Mouse (Mus musculus) E14TG2a.4 (cell line): ENCODE measurements at regions not wholly inside any gene's neighbourhood (a gene's known extent, or its start where the extent isn't known, plus 50 kb on each side); places are given as distances from the start of the nearest gene placed in this dataset.

Experiments
- H3K27me3 ChIP-seq: 2 replicates; pipeline ENCODE4 v1.6.1; 2014; ENCODE audit warnings: low read length, control low read depth; ENCODE audit not compliant: insufficient read depth
- H3K36me3 ChIP-seq: 2 replicates; pipeline ENCODE4 v1.6.1; 2014; ENCODE audit warnings: low read length, control low read depth; ENCODE audit not compliant: insufficient read depth
- H3K4me1 ChIP-seq: replicated peaks from 2 replicates; pipeline ENCODE4 v1.6.1; 2014; ENCODE audit warnings: low read depth, low read length, control low read depth
- H3K4me3 ChIP-seq: replicated peaks from 2 replicates; pipeline ENCODE4 v1.5.1; 2014; ENCODE audit warnings: mild to moderate bottlenecking, low read length
- H3K9me3 ChIP-seq: 2 replicates; pipeline ENCODE4 v1.6.1; 2014; ENCODE audit warnings: low read length, control low read depth
- CTCF ChIP-seq: conservative IDR thresholded peaks from 2 replicates; pipeline ENCODE4 v1.5.1; 2014; ENCODE audit warnings: low read length
- NANOG ChIP-seq: IDR thresholded peaks from 2 replicates; pipeline ENCODE4 v1.6.1; 2014; ENCODE audit warnings: borderline replicate concordance, low read length, mixed read lengths
- POU5F1 ChIP-seq: IDR thresholded peaks from 2 replicates; pipeline ENCODE4 v1.6.1; 2014; ENCODE audit warnings: low read length, borderline replicate concordance

GRCm38 (mm10) chr10:45972240-45972639 is 394.6 kb downstream of the Hace1 start:
- TF ChIP-seq CTCF (no peak), POU5F1 (no peak), NANOG (no peak)
- no peaks in the 10 kb centered on the region for H3K4me1 ChIP-seq
- no peaks in the 10 kb centered on the region for H3K36me3 ChIP-seq
- H3K9me3 ChIP-seq: no peaks in the 10 kb centered on the region
- no peaks in the 10 kb centered on the region for H3K27me3 ChIP-seq
- no peak overlapping the region for H3K4me3 ChIP-seq

GRCm38 (mm10) chr10:45982731-45983274 is 405.2 kb downstream of the Hace1 start:
- no peak overlapping the region for H3K4me3 ChIP-seq
- H3K9me3 ChIP-seq: no peaks in the 10 kb centered on the region
- H3K27me3 ChIP-seq: no peaks in the 10 kb centered on the region
- TF ChIP-seq POU5F1: no peak
- TF ChIP-seq NANOG: no peak
- no peak for TF ChIP-seq CTCF
- H3K36me3 ChIP-seq: no peaks in the 10 kb centered on the region
- H3K4me1 ChIP-seq: no peaks in the 10 kb centered on the region

- TF ChIP-seq CTCF: no peak
- TF ChIP-seq POU5F1: no peak
- Histone ChIP-seq H3K27me3 (no peaks in the 10 kb centered on the region), H3K9me3 (no peaks in the 10 kb centered on the region), H3K4me1 (no peaks in the 10 kb centered on the region), H3K4me3 (no peak overlapping the region), H3K36me3 (no peaks in the 10 kb centered on the region)
Measured at GRCm38 (mm10) chr10:45983671-45984335, 406.2 kb downstream of the Hace1 start.

- TF ChIP-seq POU5F1: no peak
- TF ChIP-seq CTCF: no peak
- no peak for TF ChIP-seq NANOG
- Histone ChIP-seq H3K36me3 (no peaks in the 10 kb centered on the region), H3K9me3 (no peaks in the 10 kb centered on the region), H3K27me3 (no peaks in the 10 kb centered on the region), H3K4me1 (no peaks in the 10 kb centered on the region), H3K4me3 (no peak overlapping the region)
Measured at GRCm38 (mm10) chr10:45986341-45986740, 408.7 kb downstream of the Hace1 start.

- Histone ChIP-seq H3K4me1 (no peaks in the 10 kb centered on the region), H3K9me3 (no peaks in the 10 kb centered on the region), H3K27me3 (0 out of 2 replicates have a peak, but pooled peaks cover 4% of the 10 kb centered on the region), H3K4me3 (no peak overlapping the region), H3K36me3 (no peaks in the 10 kb centered on the region)
- TF ChIP-seq POU5F1: no peak
- TF ChIP-seq CTCF: no peak
- no peak for TF ChIP-seq NANOG
Measured at GRCm38 (mm10) chr10:46006319-46006718, 428.7 kb downstream of the Hace1 start.

GRCm38 (mm10) chr10:46011916-46012596 is 434.4 kb downstream of the Hace1 start:
- no peaks in the 10 kb centered on the region for H3K4me1 ChIP-seq
- H3K9me3 ChIP-seq: no peaks in the 10 kb centered on the region
- TF ChIP-seq POU5F1 (no peak), CTCF (peak; percentile 83), NANOG (no peak)

GRCm38 (mm10) chr10:46012599-46012998 is 435.0 kb downstream of the Hace1 start:
- Histone ChIP-seq H3K9me3 (no peaks in the 10 kb centered on the region), H3K36me3 (no peaks in the 10 kb centered on the region), H3K27me3 (0 out of 2 replicates have a peak, but pooled peaks cover 4% of the 10 kb centered on the region), H3K4me1 (no peaks in the 10 kb centered on the region), H3K4me3 (no peak overlapping the region)
- TF ChIP-seq POU5F1 (no peak), NANOG (no peak), CTCF (no peak)

More at GRCm38 (mm10) chr10:46011916-46012596, 434.4 kb downstream of the Hace1 start:
- no peak overlapping the region for H3K4me3 ChIP-seq
- no peaks in the 10 kb centered on the region for H3K36me3 ChIP-seq
- H3K27me3 ChIP-seq: 0 out of 2 replicates have a peak, but pooled peaks cover 4% of the 10 kb centered on the region

- Histone ChIP-seq H3K36me3 (no peaks in the 10 kb centered on the region), H3K4me1 (no peaks in the 10 kb centered on the region), H3K4me3 (no peak overlapping the region), H3K27me3 (no peaks in the 10 kb centered on the region), H3K9me3 (no peaks in the 10 kb centered on the region)
- no peak for TF ChIP-seq CTCF
- TF ChIP-seq NANOG: no peak
- TF ChIP-seq POU5F1: no peak
Measured at GRCm38 (mm10) chr10:46016295-46016694, 438.7 kb downstream of the Hace1 start.
